Mouse (Mus musculus): ENCODE measurements around the gene Gm37240. TPM values are rescaled to one million over a fixed set of nuclear protein-coding genes. Genes with fewer than 3 reads are reported as not detected.
"Not testable (repeated sequence)": the region's sequence is repeated elsewhere in the genome, so short reads cannot be mapped to it uniquely, and the experiment has no call there.

Gm37240 gene
- total RNA-seq (2017) = 0.97 TPM in 1 of 3 replicates, not detected in the others

- ATAC-seq (replicated peaks; ENCODE audit: insufficient number of reproducible peaks, low FRiP score, low TSS enrichment, poor library complexity, severe bottlenecking) = peak; percentile 56
Observed at GRCm38 (mm10) chr3:85887239-85887827, at the start of gene Gm37240, which contains the start of gene Glt28d2. Gm37240 (minus strand) TSS chr3:85887518. Glt28d2 (minus strand) TSS chr3:85887516.

GRCm38 (mm10) chr3:85933586-85933985 lies 46.3 kb upstream of the Gm37240 start:
- ATAC-seq (replicated peaks; ENCODE audit: insufficient number of reproducible peaks, low FRiP score, low TSS enrichment, poor library complexity, severe bottlenecking) = no peak

- ATAC-seq (replicated peaks; ENCODE audit: insufficient number of reproducible peaks, low FRiP score, low TSS enrichment, poor library complexity, severe bottlenecking) = no peak
Observed at GRCm38 (mm10) chr3:85931859-85932258, 44.5 kb upstream of the Gm37240 start.

DNA sequence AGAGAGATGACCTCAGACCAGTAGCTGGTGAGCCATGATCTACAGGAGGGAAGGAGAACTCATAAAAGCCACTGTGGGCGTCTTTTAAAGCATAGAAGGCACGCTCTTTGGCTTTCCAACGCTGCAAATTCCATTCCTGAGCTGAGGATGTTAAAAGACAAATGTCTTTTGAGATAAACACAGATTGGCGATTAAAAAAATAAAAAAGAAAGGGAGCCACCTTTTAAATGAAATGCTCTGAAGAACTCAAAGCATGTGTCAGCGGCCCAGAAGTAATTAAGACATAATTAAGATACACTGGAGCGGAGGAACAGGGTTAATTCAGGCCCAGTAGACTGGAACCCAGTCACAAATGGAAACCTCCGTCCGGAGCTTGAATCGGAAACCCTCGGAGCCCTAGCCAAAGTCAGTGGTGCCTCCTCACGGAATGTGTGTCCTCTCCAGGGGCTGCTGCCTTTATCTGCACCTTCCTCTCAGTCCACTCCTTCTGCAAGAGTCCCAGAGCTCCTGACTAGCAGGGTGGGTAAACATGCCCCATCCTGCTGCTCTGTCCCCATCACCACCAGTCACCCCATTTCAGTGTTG lies 43.4 kb upstream of the Gm37240 start:
- no peak for ATAC-seq (replicated peaks; ENCODE audit: insufficient number of reproducible peaks, low FRiP score, low TSS enrichment, poor library complexity, severe bottlenecking)

DNA sequence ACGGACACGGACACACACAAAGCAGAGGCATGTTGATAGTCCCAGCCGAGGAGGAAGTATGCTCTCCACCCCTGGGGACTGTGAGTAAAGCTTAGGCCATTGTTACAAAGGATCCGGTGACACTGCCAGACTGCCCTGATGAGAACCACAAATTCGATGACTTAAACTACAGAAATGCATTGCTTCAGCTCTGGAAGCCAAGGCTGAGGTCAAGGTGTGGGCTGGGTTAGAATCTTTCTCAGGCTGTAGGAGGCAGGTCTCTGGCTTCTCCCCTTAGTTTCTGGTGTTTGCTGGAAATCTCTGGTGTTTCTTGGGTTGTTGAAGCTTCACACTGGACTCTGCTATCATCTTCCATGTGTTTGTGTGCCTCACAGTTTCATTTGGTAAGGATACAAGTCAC lies 42.4 kb upstream of the Gm37240 start:
- ATAC-seq (replicated peaks; ENCODE audit: insufficient number of reproducible peaks, low FRiP score, low TSS enrichment, poor library complexity, severe bottlenecking) = no peak

DNA sequence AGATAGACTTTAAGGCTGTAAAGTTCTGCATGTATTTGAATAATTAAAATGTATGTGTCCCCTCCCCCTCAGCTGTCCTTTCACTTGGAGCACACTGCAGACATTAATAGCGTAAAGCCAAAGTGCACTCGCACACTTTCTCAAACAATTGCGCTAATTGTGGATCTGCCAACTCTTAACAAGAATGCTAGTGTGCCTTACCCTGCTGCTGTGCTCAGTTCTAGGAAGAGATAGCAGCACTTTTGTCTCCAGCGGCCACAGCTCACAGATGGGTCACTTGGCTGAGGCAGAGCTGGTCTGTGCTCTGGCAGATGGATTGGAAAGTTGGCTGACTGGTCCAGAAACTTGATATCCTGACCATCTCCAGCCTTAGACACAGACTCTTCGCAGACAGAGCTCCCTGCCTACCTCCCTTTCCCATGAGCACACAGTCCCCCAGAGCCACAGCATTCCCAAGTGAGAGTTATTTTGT lies 40.9 kb upstream of the Gm37240 start:
- ATAC-seq (replicated peaks; ENCODE audit: insufficient number of reproducible peaks, low FRiP score, low TSS enrichment, poor library complexity, severe bottlenecking) = no peak

GRCm38 (mm10) chr3:85927296-85927695 lies 40.0 kb upstream of the Gm37240 start:
- ATAC-seq (replicated peaks; ENCODE audit: insufficient number of reproducible peaks, low FRiP score, low TSS enrichment, poor library complexity, severe bottlenecking) = no peak

DNA sequence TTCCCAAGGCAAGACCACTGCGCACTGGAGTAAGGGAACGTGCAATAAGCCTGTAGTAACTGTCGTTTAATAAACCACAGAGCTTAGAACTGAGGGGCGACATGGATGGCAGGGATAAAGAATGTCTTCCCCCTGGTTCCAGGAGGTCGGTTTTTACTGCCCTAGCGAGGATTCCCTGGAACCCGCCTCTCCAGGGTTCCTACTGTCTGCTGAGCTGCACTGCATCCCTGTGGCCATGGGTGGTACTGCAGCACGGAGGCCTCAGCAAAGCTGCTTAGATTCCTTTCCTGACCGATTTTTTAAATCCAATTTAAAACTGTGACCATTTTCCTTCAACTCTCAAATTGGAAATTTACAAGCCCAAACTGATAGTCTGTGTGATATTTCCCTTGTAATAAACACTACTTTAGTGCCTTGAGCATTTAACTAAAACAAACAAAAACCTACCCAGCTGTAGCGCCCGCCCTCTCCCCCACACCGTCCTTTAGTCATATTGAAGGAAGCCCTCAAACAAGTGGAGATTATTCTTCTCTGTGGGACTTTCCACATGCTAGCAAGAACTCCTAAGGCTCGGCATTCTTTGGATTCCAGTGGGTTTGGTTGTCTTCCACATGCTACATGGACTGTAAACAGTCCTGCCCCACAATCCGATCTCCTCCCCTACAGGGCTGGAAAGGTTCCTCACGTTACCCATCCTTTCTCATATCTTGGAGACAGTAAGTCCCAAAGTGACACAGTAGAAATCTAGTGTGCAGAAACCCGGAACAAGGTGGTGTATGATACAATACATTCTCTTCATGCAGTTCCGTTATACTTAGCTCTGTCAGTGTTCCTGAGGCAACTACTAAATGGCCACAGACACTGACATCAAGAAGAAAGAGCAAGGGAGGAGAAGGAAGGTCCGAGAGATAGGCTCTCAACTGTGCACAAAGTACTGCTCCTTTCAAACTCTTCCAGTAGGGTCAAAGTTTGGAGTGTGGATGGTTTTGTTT lies 36.9 kb upstream of the Gm37240 start:
- no peak for ATAC-seq (replicated peaks; ENCODE audit: insufficient number of reproducible peaks, low FRiP score, low TSS enrichment, poor library complexity, severe bottlenecking)

DNA sequence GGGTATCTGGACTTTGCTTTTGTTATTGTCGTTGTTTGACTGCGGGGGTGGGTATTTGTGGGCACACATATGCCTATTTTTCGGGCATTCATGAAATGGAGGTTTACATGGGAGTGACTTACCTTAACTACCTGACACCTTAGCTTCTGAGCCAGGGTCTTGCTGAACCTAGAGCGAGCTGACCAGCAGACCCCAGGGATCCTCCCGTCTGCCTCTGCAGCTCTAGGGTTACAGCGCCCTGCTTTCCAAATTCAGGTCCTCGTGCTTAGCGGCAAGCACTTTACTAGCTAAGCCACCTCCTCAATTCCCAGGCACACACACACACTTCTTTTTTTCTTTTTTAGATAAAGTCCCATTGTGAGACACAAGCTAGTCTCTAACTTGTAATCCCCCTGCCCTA lies 36.0 kb upstream of the Gm37240 start:
- no peak for ATAC-seq (replicated peaks; ENCODE audit: insufficient number of reproducible peaks, low FRiP score, low TSS enrichment, poor library complexity, severe bottlenecking)

GRCm38 (mm10) chr3:85922331-85922730 lies 35.0 kb upstream of the Gm37240 start:
- no peak for ATAC-seq (replicated peaks; ENCODE audit: insufficient number of reproducible peaks, low FRiP score, low TSS enrichment, poor library complexity, severe bottlenecking)

GRCm38 (mm10) chr3:85920671-85921070 lies 33.4 kb upstream of the Gm37240 start:
- ATAC-seq (replicated peaks; ENCODE audit: insufficient number of reproducible peaks, low FRiP score, low TSS enrichment, poor library complexity, severe bottlenecking) = not testable (repeated sequence)

DNA sequence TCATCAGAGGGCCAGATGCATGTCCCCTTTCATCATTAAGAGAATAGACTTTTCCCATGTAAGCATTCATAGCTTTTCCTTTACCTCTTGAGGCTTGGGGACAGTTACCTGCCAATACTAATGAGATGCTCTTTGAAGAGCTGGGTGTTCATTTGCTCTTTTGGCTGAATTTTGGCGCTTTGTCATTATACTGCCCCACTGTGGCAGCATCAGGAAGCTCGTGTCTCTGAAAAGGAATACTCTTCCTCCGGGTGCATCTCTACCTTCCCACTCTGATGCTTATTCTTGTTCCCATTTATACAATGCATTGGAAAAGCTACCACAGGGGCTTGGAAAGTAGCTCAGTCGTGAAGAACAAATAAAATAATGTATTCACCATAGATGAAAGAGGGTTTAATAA lies 30.3 kb upstream of the Gm37240 start:
- ATAC-seq (replicated peaks; ENCODE audit: insufficient number of reproducible peaks, low FRiP score, low TSS enrichment, poor library complexity, severe bottlenecking) = no peak

- no peak for ATAC-seq (replicated peaks; ENCODE audit: insufficient number of reproducible peaks, low FRiP score, low TSS enrichment, poor library complexity, severe bottlenecking)
Observed at GRCm38 (mm10) chr3:85914806-85915205, 27.5 kb upstream of the Gm37240 start.

DNA sequence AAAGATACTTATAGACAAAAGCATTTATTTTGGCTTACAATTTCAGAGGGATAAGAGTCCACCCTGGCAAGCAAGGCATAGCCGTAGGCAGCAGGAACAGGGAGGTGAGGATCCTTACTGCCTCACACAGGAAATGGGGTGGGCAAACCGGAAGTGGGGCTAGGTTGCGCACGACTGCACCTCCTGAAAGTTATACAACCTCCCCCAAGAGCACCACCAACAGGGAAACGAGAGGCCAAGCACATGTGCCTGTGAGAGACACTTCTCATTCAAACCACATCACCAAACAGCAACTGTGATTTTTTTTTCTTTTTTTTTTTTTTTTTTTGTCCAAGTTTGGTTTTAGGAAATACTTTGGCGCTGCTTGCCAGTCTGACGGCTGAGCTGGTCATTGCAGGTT lies 19.8 kb upstream of the Gm37240 start:
- ATAC-seq (replicated peaks; ENCODE audit: insufficient number of reproducible peaks, low FRiP score, low TSS enrichment, poor library complexity, severe bottlenecking) = no peak

DNA sequence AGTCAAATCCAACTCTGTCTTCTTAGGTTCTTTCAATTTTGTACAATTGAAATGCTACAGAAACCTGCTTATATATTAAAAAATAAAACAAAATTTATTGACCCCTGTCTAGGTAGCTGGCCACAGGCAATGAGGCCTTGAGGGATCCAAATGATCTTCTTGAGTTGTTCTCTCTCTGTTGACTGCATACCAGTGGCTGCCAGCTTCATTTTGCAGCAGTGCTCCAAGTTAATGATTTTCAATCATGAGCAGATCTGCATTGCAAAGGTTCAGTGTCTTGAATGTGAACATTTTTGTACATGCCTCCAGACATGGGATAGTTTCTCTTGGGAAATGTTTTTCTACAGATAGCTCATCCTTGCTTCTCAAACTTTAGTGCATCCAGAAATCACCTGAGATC lies 17.1 kb upstream of the Gm37240 start:
- ATAC-seq (replicated peaks; ENCODE audit: insufficient number of reproducible peaks, low FRiP score, low TSS enrichment, poor library complexity, severe bottlenecking) = no peak

DNA sequence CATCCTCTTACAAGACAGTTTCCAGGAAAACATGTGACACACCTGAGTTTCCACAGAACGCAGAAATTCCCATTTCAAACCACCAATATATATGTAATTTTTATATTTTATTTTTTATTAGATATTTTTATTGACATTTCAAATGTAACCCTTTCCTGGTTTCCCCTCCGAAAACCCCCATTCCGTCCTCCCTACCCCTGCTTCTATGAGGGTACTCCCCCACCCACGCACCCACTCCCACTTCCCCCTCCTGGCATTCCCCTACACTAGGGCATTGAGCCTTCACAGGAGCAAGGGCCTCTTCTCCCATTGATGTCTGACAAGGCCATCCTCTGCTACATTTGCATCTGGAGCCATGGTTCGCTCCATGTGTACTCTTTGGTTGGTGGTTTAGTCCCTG lies 7.7 kb upstream of the Gm37240 start:
- ATAC-seq (replicated peaks; ENCODE audit: insufficient number of reproducible peaks, low FRiP score, low TSS enrichment, poor library complexity, severe bottlenecking) = no peak

- ATAC-seq (replicated peaks; ENCODE audit: insufficient number of reproducible peaks, low FRiP score, low TSS enrichment, poor library complexity, severe bottlenecking) = no peak
Observed at GRCm38 (mm10) chr3:85891571-85891970, 4.3 kb upstream of the Gm37240 start.

- ATAC-seq (replicated peaks; ENCODE audit: insufficient number of reproducible peaks, low FRiP score, low TSS enrichment, poor library complexity, severe bottlenecking) = no peak
Observed at GRCm38 (mm10) chr3:85888221-85888671, 928 bp upstream of the Gm37240 start.

- no peak for ATAC-seq (replicated peaks; ENCODE audit: insufficient number of reproducible peaks, low FRiP score, low TSS enrichment, poor library complexity, severe bottlenecking)
Observed at GRCm38 (mm10) chr3:85886636-85887238, 581 bp downstream of the Gm37240 start.

All from monocyte, adult 5-6 weeks (primary cell).